7 mouse cellular contexts compared by ENCODE assay signal in the genomic region with DNA sequence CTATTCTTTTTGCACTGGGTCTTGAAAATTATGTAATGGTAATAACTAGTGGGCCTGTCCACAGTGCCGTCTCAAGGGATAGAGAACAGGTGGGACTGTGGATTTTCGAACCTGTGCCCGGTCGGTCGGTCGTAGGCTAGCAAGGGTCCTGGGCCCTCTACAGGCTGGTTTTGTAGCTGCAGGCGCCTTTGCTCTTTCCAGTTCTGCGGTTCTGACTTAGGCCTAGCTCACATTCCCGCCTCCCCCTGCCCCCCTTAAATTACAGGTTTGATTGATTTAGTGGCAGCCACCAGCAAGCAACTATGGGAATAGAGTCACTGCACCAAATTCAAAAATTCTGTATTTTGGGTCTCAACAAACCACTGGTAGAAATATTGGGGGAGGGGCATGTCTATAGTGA. TPM values are rescaled to one million over a fixed set of nuclear protein-coding genes. Genes with fewer than 3 reads are reported as not detected.
DNase-seq lines count a peak whose midpoint lies in the region; ATAC-seq and TF ChIP-seq lines count a peak whose summit lies in the region.

No protein-coding gene starts in this region.

- H3K27me3 ChIP-seq in heart, embryonic 15.5 days, result peaks cover 22% of the 10 kb centered on the region
- no peaks in the 10 kb centered on the region for H3K27me3 ChIP-seq in kidney, postnatal 0 days (ENCODE audit: insufficient read depth, low read length)
- H3K27me3 ChIP-seq in neural tube, embryonic 12.5 days (replicated peaks), result peaks cover 33% of the 10 kb centered on the region

- H3K36me3 ChIP-seq in heart, embryonic 15.5 days, result no peaks in the 10 kb centered on the region
- H3K36me3 ChIP-seq in kidney, postnatal 0 days (ENCODE audit: insufficient read depth, low read length), result no peaks in the 10 kb centered on the region
- H3K36me3 ChIP-seq in neural tube, embryonic 12.5 days, result no peaks in the 10 kb centered on the region

- peak overlapping the region; percentile 34 for H3K4me3 ChIP-seq in cortical plate, adult 2 months (ENCODE audit: insufficient read depth, low read length)
- H3K4me3 ChIP-seq in heart, embryonic 15.5 days, result peak overlapping the region; percentile 66
- H3K4me3 ChIP-seq in kidney, postnatal 0 days (replicated peaks; ENCODE audit: low read depth, low read length), result peak overlapping the region; percentile 58
- H3K4me3 ChIP-seq in lung, adult 2 months (replicated peaks; ENCODE audit: extremely low read depth, low read depth, low read length), result peak overlapping the region; percentile 12
- no peak overlapping the region for H3K4me3 ChIP-seq in neural tube, embryonic 12.5 days

- H3K4me1 ChIP-seq in cortical plate, adult 2 months (ENCODE audit: control insufficient read depth, insufficient read depth, low read length), result peaks cover 1% of the 10 kb centered on the region; the same call in 1 of the 2 replicates
- H3K4me1 ChIP-seq in heart, embryonic 15.5 days (replicated peaks), result peaks cover 36% of the 10 kb centered on the region
- H3K4me1 ChIP-seq in kidney, postnatal 0 days (replicated peaks; ENCODE audit: insufficient read depth, low read length), result peaks cover 25% of the 10 kb centered on the region
- H3K4me1 ChIP-seq in lung, adult 2 months (ENCODE audit: control insufficient read depth, insufficient read depth, low read length), result peaks cover 6% of the 10 kb centered on the region; the same call in 1 of the 2 replicates
- peaks cover 16% of the 10 kb centered on the region; the same call in 1 of the 2 replicates for H3K4me1 ChIP-seq in neural tube, embryonic 12.5 days

- TF ChIP-seq POLR2A in cortical plate, adult 2 months (IDR thresholded peaks at IDR 0.05; ENCODE audit: extremely low read depth, insufficient read depth, low read length), result no peak
- TF ChIP-seq POLR2A in lung, adult 2 months (IDR thresholded peaks at IDR 0.05; ENCODE audit: borderline replicate concordance, extremely low read depth, low read depth, low read length), result no peak

- H3K27ac ChIP-seq in cortical plate, adult 2 months (ENCODE audit: insufficient read depth, low read length), result no peak overlapping the region
- peak overlapping the region; percentile 7; the same call in 1 of the 2 replicates for H3K27ac ChIP-seq in heart, embryonic 15.5 days
- H3K27ac ChIP-seq in kidney, postnatal 0 days, result no peak overlapping the region
- no peak overlapping the region for H3K27ac ChIP-seq in neural tube, embryonic 12.5 days

- peak overlapping the region; percentile 67; the same call in 1 of the 2 replicates for H3K9ac ChIP-seq in heart, embryonic 15.5 days
- no peak overlapping the region for H3K9ac ChIP-seq in kidney, postnatal 0 days (ENCODE audit: low read depth, low read length)
- no peak overlapping the region for H3K9ac ChIP-seq in neural tube, embryonic 12.5 days

- H3K4me2 ChIP-seq in heart, embryonic 15.5 days, result peak overlapping the region; percentile 88
- H3K4me2 ChIP-seq in kidney, postnatal 0 days (ENCODE audit: low read length), result peak overlapping the region; percentile 94
- H3K4me2 ChIP-seq in neural tube, embryonic 12.5 days (replicated peaks), result peak overlapping the region; percentile 97

- no peaks in the 10 kb centered on the region for H3K9me3 ChIP-seq in heart, embryonic 15.5 days (replicated peaks)
- H3K9me3 ChIP-seq in kidney, postnatal 0 days (replicated peaks; ENCODE audit: low read length), result no peaks in the 10 kb centered on the region
- no peaks in the 10 kb centered on the region for H3K9me3 ChIP-seq in neural tube, embryonic 12.5 days

- peak; percentile 72 for DNase-seq in CD4-positive, CD25-positive, alpha-beta regulatory T cell, adult 2 months (ENCODE audit: low read depth, low spot score)
- peak; percentile 61 for DNase-seq in Muller cell, postnatal 12 days (ENCODE audit: inconsistent ontology term)
- peak; percentile 68 for DNase-seq in kidney, postnatal 0 days (ENCODE audit: low spot score)
- peak; percentile 45 for DNase-seq in lung, adult 2 months

- no peak for ATAC-seq in heart, embryonic 15.5 days (replicated peaks; ENCODE audit: insufficient number of reproducible peaks, insufficient read depth, low FRiP score, low read depth)
- ATAC-seq in kidney, postnatal 0 days (replicated peaks; ENCODE audit: low FRiP score, low read depth), result peak; percentile 64
- peak; percentile 61 for ATAC-seq in neural tube, embryonic 12.5 days (ENCODE audit: low FRiP score, low read depth)

- WGBS in heart, embryonic 15.5 days, result 8% methylated on average over 9 of the region's 9 CpGs
- 7% methylated on average over 9 of the region's 9 CpGs for WGBS in kidney, postnatal 0 days
- WGBS in lung, adult 2 months, result 6% methylated on average over 9 of the region's 9 CpGs
- 4% methylated on average over 9 of the region's 9 CpGs for WGBS in neural tube, embryonic 12.5 days

- peak; percentile 37; the same call in 1 of the 2 replicates for TF ChIP-seq CTCF in cortical plate, adult 2 months (IDR thresholded peaks at IDR 0.05; ENCODE audit: extremely low read depth, insufficient read depth, low read length)
- peak; percentile 61 for TF ChIP-seq CTCF in kidney, postnatal 0 days (IDR thresholded peaks at IDR 0.05; ENCODE audit: low read depth)
- peak; percentile 60 for TF ChIP-seq CTCF in lung, adult 2 months (IDR thresholded peaks at IDR 0.05; ENCODE audit: insufficient read depth, low read length)

RNA-seq across cellular contexts. Expression of gene Rassf5, which starts 0.9 kb away (rescaled TPM):
- polyA plus RNA-seq in cortical plate, adult 2 months (2012; rRNA removed), result 14.7 TPM in 2 replicates
- polyA plus RNA-seq in heart, embryonic 15.5 days (2015; fragmentation: Nextera tagmentation; extraction: Ambion mirVana), result 11.0 and 16.0 TPM in 2 replicates
- polyA plus RNA-seq in kidney, postnatal 0 days (2015; fragmentation: Nextera tagmentation; extraction: Ambion mirVana), result 3.4 and 3.8 TPM in 2 replicates
- 18.9 and 19.1 TPM in 2 replicates for polyA plus RNA-seq in lung, adult 2 months (2012; rRNA removed)
- polyA plus RNA-seq in neural tube, embryonic 12.5 days (2016; fragmentation: Nextera tagmentation; extraction: Ambion mirVana), result 1.8 and 2.7 TPM in 2 replicates

RNA-seq across cellular contexts. Expression of gene Ikbke, which starts 33.5 kb away (rescaled TPM):
- 1.7 and 1.9 TPM in 2 replicates for polyA plus RNA-seq in cortical plate, adult 2 months (2012; rRNA removed)
- polyA plus RNA-seq in heart, embryonic 15.5 days (2015; fragmentation: Nextera tagmentation; extraction: Ambion mirVana), result 2.4 and 4.8 TPM in 2 replicates
- 3.0 TPM in 2 replicates for polyA plus RNA-seq in kidney, postnatal 0 days (2015; fragmentation: Nextera tagmentation; extraction: Ambion mirVana)
- polyA plus RNA-seq in lung, adult 2 months (2012; rRNA removed), result 9.6 and 15.3 TPM in 2 replicates
- polyA plus RNA-seq in neural tube, embryonic 12.5 days (2016; fragmentation: Nextera tagmentation; extraction: Ambion mirVana), result 0.75 and 1.0 TPM in 2 replicates
